Mouse (Mus musculus): Measurements from ENCODE around the gene Stard10.

Stard10 gene

GRCm38 (mm10) chr7:101317014-101317413 lies at the start of gene Stard10:
Stard10 (plus strand) TSS chr7:101317086.
- no peak for DNase-seq (ENCODE audit: low read depth, low spot score)

GRCm38 (mm10) chr7:101267457-101268259 lies 49.2 kb upstream of the Stard10 start:
- no peak for DNase-seq (ENCODE audit: low read depth, low spot score)

GRCm38 (mm10) chr7:101271602-101272001 lies 45.3 kb upstream of the Stard10 start:
- no peak for DNase-seq (ENCODE audit: low read depth, low spot score)

GRCm38 (mm10) chr7:101272466-101273160 lies 44.3 kb upstream of the Stard10 start:
- DNase-seq (ENCODE audit: low read depth, low spot score) = no peak

- DNase-seq (ENCODE audit: low read depth, low spot score) = no peak
Observed at GRCm38 (mm10) chr7:101282721-101283120, 34.2 kb upstream of the Stard10 start.

- no peak for DNase-seq (ENCODE audit: low read depth, low spot score)
Observed at GRCm38 (mm10) chr7:101284504-101284903, 32.4 kb upstream of the Stard10 start.

- DNase-seq (ENCODE audit: low read depth, low spot score) = no peak
Observed at GRCm38 (mm10) chr7:101286891-101287290, 30.0 kb upstream of the Stard10 start.

GRCm38 (mm10) chr7:101287820-101288219 lies 29.1 kb upstream of the Stard10 start:
- DNase-seq (ENCODE audit: low read depth, low spot score) = no peak

GRCm38 (mm10) chr7:101288436-101288835 lies 28.4 kb upstream of the Stard10 start:
- DNase-seq (ENCODE audit: low read depth, low spot score) = peak; percentile 66

GRCm38 (mm10) chr7:101290401-101290800 lies 26.5 kb upstream of the Stard10 start:
- no peak for DNase-seq (ENCODE audit: low read depth, low spot score)

- no peak for DNase-seq (ENCODE audit: low read depth, low spot score)
Observed at GRCm38 (mm10) chr7:101291211-101291610, 25.7 kb upstream of the Stard10 start.

- no peak for DNase-seq (ENCODE audit: low read depth, low spot score)
Observed at GRCm38 (mm10) chr7:101291641-101292040, 25.2 kb upstream of the Stard10 start.

- no peak for DNase-seq (ENCODE audit: low read depth, low spot score)
Observed at GRCm38 (mm10) chr7:101292086-101292485, 24.8 kb upstream of the Stard10 start.

GRCm38 (mm10) chr7:101292696-101293095 lies 24.2 kb upstream of the Stard10 start:
- no peak for DNase-seq (ENCODE audit: low read depth, low spot score)

- DNase-seq (ENCODE audit: low read depth, low spot score) = no peak
Observed at GRCm38 (mm10) chr7:101293138-101293537, 23.7 kb upstream of the Stard10 start.

GRCm38 (mm10) chr7:101293611-101294010 lies 23.3 kb upstream of the Stard10 start:
- DNase-seq (ENCODE audit: low read depth, low spot score) = no peak

GRCm38 (mm10) chr7:101295438-101295837 lies 21.4 kb upstream of the Stard10 start:
- DNase-seq (ENCODE audit: low read depth, low spot score) = no peak

- DNase-seq (ENCODE audit: low read depth, low spot score) = peak; percentile 91
Observed at GRCm38 (mm10) chr7:101296252-101297022, 20.4 kb upstream of the Stard10 start.

GRCm38 (mm10) chr7:101297023-101297405 lies 19.9 kb upstream of the Stard10 start:
- no peak for DNase-seq (ENCODE audit: low read depth, low spot score)

- DNase-seq (ENCODE audit: low read depth, low spot score) = no peak
Observed at GRCm38 (mm10) chr7:101298375-101298774, 18.5 kb upstream of the Stard10 start.

GRCm38 (mm10) chr7:101301361-101301880 lies 15.5 kb upstream of the Stard10 start:
- DNase-seq (ENCODE audit: low read depth, low spot score) = no peak

- DNase-seq (ENCODE audit: low read depth, low spot score) = peak; percentile 95
Observed at GRCm38 (mm10) chr7:101301881-101302456, 14.9 kb upstream of the Stard10 start, which contains the start of gene Atg16l2. Atg16l2 (minus strand) TSS chr7:101302251.
